Mouse (Mus musculus) urinary bladder, postnatal 36 days (tissue): ENCODE results near the gene Rcan3.

Source experiments
- DNase-seq, 2 experiments: peaks; one replicate each; pipeline ENCODE4 v3.0.0; 2022; ENCODE audit warnings: low spot score in 2 of 2, mixed read lengths in 1 of 2

The Rcan3 gene

DNA sequence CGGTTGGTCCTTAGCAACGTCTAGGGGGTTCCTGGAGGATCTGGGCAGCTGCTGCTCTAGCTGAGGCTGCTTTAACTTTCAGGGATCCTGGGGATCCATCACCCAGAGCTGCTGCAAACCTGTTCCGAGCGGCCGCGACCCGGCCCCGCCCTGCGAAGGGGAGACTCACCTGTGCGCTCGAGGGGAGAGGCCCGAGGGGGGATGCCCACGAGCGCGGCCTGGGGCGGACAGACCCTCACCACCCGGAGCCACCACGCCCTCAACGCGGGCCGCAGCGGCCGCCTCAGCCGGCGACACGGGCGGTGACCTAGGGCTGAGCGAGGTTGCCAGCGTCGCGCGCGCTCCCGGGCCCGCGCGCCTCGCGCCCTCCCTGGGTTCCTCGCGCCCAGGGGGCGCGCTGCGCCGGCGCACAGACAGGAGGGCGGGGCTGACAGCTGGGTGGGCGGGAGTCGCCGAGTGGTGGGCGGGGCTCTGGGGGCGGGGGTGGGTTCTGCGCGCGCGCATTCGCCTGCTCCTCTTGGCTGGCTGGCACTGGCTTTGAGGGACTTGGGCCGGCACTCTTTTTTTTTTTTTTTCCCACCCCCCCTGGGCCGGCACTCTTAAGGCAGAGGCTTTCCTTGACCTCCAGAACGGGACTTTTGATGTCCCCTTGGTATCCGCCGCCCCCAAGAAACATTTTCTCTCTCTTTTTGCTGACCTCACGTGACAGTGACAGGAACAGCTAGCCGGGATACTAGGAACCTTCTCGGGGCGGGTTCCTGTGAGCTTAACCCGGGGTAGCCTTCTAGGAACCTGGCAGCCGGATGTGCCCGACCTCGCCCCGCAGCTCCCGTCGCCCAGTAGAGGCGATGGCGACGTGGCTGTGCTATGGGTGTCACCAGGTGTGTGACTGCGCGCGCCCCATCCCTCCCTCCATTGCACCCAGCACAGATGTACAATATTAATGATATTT, at the start of gene Rcan3:
Rcan3 (minus strand) TSS at position 411 of the 952 bp plus-strand sequence.
- peak; percentile 58 to 71 for DNase-seq

DNA sequence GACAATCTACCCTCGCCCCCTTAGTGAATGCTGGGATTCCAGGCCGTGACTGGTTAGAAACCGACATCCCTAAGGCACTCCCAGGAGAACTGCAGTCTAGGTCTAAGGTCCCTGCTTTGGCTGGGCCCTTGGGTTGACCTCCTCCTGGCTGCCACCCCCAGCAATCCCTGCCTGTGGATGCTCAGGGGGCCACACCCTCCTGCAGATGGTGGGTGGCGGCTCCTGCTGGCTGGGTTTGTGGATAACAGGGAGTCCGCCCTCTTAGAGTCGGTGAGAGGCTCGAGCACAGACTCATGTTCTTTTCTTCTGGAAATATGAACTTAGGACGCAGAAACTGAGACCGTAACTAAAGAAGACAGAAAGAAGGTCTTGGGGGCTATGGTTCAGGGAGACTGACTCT, 46.7 kb upstream of the Rcan3 start:
- no peak for DNase-seq

DNA sequence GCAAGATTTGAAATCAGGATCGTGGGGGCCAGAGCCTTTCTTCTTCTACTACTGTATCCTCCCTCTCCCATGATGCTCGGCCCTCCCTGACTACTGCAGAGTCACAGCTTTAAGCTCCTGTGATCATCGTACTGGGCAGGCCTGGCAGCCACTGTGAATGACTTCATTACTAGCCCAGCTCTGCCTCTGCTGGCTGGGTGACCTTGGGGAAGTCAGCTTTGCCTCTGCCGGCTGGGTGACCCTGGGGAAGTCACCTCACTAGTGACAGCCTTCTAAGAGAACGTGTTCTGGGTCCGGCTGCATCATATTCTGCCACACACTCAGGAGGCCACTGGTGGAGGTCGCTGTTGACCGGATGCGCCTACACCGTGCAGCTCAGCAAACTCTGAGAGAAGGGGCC, 44.2 kb upstream of the Rcan3 start:
- DNase-seq, result no peak

DNA sequence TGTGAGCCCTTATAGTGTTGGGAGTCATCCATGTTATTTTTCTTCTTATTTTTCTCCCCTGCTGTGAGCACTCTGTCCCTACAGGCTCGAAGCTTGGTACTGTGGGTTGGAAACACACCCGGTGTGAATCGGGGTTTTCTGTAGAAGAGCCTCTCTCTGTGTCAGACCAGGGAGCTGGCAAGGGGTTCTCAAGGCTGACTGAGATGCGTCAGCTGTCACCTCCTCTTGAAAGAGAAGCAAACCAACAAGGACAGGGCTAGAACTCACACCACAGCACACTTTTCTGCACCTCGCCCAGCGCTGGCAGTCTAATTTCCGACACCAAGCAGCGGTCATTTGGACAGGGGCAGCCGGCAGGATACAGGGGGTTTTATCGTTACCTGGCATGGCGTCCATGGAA, 29.8 kb upstream of the Rcan3 start:
- no peak for DNase-seq

DNA sequence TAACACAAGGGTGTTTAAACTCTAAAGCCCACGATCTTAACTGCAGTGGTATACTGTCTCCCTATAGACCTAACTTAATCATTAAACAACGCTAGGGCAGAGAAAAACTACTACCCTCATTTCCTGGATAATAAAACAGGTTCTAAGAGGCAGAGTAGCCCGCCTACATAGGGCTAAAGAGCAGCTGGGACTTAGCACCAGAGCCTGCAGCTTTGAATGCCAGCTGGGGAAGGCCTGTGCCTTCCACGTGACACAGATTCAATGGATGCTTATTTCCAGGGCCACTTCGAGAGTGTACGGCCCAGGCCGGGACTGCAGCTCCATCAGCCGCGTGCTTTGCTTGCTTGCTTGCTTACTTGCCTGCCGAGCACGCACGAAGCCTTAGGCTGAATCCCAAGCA, 19.9 kb upstream of the Rcan3 start:
- DNase-seq, result no peak

DNA sequence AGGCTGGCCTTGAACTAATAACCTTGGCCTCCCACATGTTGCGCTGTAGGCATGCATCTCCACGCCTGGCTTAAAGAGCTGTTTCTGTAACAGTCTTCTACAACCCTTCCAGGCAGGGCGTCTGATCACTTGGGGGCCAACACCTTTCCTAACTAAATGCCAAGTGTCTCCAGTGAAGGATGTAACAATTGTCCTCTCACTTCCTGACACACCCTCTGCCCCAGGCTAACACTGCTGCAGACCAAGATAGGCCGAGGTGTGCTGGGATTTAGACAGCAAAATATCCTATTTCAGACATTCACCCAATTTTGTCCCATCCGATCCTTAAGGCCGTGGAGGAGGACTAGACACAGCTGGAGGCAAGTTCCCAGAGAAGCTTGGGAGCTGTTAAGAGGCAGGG, 19.5 kb upstream of the Rcan3 start:
- no peak for DNase-seq

DNA sequence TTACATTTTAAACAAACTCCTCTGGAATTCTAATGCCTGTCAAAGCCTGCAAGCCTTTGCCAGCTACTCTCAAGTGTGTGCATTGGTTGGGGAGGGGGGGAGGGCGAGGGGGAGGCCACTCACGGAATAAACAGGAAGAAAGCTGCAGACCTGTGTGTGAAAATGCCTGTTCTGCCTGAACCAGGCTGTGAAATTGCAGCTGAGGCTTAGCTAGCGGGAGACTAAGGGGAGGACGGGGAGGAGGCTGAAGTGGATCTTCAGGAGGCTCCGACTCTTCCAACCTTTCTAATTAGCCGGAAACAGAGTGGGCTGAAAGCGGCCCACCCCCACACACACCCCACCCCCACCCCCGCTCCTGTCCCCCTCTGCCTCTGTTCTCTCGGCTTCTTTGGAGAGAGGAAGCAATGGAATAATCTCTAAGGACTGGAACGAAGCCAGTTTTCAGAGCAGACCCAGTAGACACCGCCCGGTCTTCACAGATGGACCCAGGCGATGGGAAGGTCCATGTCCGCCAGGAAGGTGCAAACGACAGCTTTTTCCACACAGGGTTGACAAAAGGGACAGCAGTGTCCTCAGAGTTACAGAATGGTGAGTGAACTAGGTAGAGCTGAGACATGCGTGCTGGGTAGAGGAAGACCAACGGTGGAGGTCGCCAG, 17.8 kb upstream of the Rcan3 start:
- no peak for DNase-seq

- no peak for DNase-seq
These were observed 8.8 kb upstream of the Rcan3 start for GRCm38 (mm10) chr4:135442473-135442872.

GRCm38 (mm10) chr4:135439904-135440522, 6.4 kb upstream of the Rcan3 start:
- DNase-seq, result no peak

DNA sequence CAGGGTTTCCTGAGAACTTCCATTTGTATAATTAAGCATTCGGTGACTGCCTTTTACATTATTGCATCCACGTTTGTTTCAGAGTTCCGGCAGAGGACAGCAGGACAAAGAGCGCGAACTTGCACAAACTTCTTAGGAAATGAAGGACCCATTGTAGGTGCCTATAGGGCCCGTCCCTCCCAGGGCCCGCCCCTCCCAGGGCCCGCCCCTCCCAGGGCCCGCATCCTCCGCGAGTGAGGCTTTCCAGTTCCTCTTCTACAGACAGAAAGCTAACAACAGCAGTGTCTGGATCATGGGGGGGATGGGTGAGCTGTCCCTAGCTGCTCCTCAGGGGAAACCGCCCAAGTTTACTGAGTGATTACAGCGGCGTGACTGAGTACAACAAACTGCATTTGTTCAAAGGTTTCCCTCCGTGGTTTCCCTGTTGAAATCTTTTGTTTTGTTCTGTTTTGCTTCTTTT, 5.6 kb upstream of the Rcan3 start:
- peak; percentile 16 to 52 for DNase-seq

DNA sequence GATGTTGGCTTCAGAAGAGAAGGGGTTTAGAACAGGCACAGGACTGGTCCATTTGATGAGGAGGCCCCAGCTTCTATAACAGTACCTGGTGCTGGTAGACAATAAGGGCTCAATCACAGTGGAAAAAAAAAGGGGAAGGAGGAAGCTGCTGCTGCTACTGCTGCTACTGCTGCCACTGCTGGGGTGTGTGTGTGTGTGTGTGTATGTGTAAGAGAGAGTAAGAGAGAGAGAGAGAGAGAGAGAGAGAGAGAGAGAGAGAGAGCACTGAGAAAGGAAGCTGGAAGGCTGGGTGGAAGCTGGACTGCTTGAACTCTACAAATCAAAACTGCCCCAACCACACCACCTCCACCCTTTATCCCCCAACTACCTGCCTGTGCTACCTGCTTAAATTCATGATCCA, 4.3 kb upstream of the Rcan3 start:
- DNase-seq, result no peak

DNA sequence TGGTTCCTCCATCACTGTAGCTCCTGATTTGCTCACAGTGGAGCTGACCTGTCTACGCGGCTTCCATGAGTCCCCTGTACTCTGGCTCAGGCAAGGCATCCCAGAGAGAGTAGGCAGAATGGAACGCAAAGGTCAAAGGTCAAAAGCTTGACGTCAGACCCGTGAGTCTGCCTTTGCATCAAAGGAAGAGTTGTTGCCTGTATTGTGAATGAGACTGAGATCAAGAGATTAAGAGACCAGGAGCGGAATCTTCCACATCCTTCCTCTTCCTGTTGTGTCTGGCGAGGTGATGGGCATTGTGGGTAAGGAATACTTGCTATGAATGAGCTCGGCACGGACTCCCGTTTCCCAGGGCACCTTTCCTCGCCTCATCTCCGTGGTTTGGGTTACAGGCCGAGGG, 2.6 kb upstream of the Rcan3 start:
- no peak for DNase-seq

DNA sequence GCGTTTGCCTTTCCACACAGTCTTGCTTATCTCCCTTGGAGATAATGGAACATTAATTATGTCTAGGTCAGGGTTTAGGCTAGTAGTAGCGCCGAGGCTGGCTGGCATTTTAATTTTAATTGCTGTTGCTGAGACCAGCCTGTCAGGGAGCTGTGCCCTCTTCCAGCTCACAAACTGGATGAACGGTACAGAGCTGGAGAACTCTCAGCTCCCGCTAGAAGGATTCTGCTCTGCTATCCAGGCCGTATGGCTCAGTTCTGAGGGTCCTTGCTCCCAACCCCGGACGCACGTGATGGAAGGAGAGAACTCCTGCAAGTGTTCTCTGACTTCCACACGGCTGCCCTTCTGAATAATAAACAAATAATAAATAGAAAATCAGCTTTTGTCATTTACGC, 739 bp upstream of the Rcan3 start:
- no peak for DNase-seq

GRCm38 (mm10) chr4:135433086-135433442, 589 bp downstream of the Rcan3 start:
- no peak for DNase-seq

DNA sequence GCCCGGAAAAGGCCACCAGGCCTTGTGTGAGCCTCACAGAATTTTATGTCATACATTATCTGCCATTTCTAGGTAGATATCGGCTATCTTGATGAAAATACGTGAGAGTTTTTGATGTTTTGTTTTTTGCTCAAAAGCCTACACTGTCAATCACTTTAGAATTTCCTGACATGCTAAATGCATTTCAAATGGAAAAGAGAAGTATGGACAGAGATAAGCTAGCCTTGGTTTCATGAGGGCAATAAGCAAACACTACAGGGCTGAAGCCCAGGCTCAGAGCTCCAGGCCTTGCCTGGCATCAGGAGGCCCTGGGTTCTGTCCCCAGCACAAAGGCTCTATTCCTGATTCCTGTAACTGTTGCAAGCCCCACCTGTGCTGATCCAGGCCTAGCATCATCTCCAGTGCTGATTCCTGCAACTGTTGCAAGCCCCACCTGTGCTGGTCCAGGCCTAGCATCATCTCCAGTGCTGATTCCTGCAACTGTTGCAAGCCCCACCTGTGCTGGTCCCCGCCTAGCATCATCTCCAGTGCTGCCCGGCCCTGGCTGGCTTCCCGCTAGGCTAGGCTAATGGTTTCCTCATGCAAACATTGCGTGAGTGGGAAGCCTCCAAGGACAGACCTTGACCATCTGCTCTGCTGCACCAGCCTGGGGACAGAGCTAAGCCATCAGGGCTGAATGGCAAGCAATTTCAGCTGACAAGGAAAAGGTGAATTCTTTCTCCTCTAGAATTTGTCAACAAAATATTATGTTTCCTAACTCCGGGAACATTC, 3.5 kb downstream of the Rcan3 start:
- no peak for DNase-seq

DNA sequence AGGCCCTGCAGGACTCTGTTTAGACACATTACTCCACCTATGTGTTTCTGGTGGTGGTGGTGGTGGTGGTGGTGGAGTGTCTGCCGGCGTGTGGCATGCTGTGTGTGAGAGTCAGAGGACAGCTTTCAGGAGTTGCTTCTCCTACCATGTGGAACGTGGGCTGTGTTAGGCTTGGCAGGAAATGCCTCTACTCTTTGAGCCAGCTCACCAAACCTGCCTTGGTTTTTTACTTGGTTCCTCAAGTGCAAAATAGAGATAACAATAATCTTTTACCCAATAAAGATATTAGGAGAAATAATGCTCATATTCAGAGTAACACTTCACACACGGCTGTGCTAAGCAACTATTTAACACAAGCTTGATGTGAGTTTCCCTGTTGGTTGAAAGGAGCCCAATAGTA, 4.3 kb downstream of the Rcan3 start:
- no peak for DNase-seq

DNA sequence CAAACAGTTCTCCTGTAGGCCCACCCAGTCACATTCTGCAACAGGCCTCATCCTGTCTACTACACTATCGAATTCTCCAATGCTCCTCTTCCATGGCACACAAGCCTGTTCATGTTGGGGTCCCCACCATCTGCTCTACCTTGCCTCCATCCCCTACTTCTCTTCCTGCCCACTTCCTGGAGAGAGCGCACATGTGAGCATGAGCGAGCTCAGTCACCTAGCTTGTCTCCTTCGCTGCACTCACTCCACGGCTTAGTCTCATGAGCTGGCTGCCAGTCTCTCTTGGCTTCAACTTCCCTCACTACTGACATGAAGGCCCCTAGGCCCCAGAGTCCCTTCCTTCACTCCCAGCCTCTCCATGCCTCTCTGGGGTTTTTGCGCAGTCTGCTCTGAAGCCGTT, 7.1 kb downstream of the Rcan3 start:
- no peak for DNase-seq

DNA sequence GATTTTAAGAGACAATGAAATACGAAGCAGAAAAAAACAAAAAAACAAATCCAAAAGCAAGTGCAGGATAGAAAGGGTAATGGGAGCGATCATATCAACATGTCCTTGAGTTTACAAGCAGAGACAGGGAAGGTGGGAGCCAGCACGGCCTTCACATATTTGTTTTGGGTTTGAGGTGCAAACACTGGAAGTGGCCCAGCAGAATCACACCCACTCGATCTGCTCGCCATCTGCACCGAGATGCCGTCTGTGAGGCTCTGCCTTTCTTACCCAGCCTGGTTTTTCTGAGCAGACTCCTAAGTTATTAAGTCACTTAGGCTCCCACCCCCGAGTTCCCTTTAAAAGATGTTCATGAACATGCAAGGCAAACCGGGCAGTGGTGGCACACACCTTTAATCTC, 8.0 kb downstream of the Rcan3 start:
- no peak for DNase-seq

DNA sequence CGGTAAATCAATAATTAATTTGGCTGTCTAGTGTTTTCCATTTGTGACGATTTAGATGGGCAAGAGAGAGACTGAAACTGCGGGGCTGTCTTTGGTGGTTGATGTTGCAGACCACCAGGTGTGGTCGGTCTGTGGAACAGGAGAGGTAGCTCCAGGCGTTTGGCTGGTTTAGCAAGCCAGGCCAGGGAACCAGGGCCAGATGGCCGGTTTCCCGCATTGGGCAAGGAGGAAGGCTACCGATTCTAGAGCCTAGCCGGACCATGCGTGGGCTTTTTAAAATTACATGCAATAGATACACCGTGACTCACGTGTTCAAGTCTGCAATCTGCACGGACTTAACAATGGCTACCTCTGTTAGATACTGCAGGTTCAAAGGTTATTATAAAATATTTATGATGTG, 12.7 kb downstream of the Rcan3 start:
- no peak for DNase-seq

- no peak for DNase-seq
These were observed 13.2 kb downstream of the Rcan3 start for GRCm38 (mm10) chr4:135420416-135420815.

DNA sequence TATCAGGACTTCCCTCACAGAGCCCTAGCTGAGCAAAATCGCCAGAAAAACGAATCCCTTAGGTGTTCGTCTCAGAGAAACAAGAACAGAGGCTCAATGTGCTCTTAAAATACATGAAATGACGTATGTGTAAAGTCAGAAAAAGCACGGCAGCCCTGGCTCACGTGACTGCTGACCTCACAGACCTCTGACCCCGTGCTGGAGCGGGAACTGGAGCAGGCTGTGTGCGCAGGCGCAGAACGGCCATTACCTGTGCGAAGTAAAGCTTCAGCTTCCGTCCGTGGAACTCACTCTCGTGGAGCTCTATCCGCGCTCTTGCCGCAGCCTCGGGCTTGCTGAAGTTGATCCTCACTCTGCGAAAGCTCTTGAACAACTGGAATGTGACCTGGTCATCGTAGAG, 13.7 kb downstream of the Rcan3 start:
- no peak for DNase-seq

- no peak for DNase-seq
These were observed 17.3 kb downstream of the Rcan3 start for GRCm38 (mm10) chr4:135416367-135416766.
